Mouse (Mus musculus) megakaryocyte, embryonic 14.5 days (primary cell): ENCODE results near the gene B3gat2.

Source experiments
- FLI1 ChIP-seq: IDR thresholded peaks from 2 replicates; pipeline ENCODE4 v1.6.1; 2012; ENCODE audit warnings: low read length, inconsistent platforms, mixed read lengths
- GATA1 ChIP-seq: IDR thresholded peaks from 3 replicates; pipeline ENCODE4 v1.6.1; 2012; ENCODE audit warnings: mixed read lengths, low read length, inconsistent platforms, borderline replicate concordance

DNA sequence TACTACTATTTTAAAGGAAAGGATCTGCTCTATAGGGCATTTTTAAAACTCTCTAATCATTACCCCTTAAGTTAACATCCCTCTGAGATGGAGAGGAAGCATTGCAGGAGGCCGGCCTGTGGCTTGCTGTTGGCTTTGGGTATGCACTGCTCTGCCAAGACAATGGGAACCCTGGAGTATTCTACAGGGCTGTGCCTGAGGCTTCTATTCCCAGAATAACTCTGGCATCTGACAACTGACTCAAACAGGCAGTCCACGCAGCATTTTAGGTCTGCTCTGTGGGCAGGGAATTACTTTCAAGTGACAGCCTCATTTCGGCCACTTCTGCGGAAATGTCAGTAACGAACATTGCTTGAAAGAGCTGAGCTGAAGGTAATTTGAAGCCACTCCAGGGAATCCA lies 60.1 kb downstream of the B3gat2 start:
- TF ChIP-seq GATA1: no peak
- TF ChIP-seq FLI1: no peak
